Comparison of ENCODE assay signal across 24 mouse cellular contexts in genomic region chr10:23948026-23948425, GRCm38 (mm10). TPM values are rescaled to one million over a fixed set of nuclear protein-coding genes. Genes with fewer than 3 reads are reported as not detected.
DNase-seq lines count a peak whose midpoint lies in the region; ATAC-seq and TF ChIP-seq lines count a peak whose summit lies in the region.
"Had no signal": no experiment of that assay in that cellular context is flagged by ENCODE, and none has a peak within 500 bp of the region (broad histone marks: within the 10 kb centered on the region; RNA-seq: fewer than 3 reads in every experiment).

No protein-coding gene starts in this region.

- H3K9ac ChIP-seq in kidney, embryonic 16.5 days (replicated peaks; ENCODE audit: low read length) = no peak overlapping the region
- H3K9ac ChIP-seq in midbrain, embryonic 14.5 days (replicated peaks; ENCODE audit: low read length) = no peak overlapping the region
- H3K9ac ChIP-seq in midbrain, postnatal 0 days (replicated peaks; ENCODE audit: low read length, poor library complexity, severe bottlenecking) = no peak overlapping the region
- no peak overlapping the region for H3K9ac ChIP-seq in liver, embryonic 12.5 days
- H3K9ac ChIP-seq: lung, embryonic 15.5 days; neural tube, embryonic 12.5 days had no signal

- no peaks in the 10 kb centered on the region for H3K36me3 ChIP-seq in kidney, embryonic 16.5 days (ENCODE audit: insufficient read depth, low read length)
- H3K36me3 ChIP-seq in midbrain, embryonic 14.5 days (ENCODE audit: control insufficient read depth, insufficient read depth, low read length) = no peaks in the 10 kb centered on the region
- no peaks in the 10 kb centered on the region for H3K36me3 ChIP-seq in midbrain, postnatal 0 days (ENCODE audit: insufficient read depth, low read length)
- no peaks in the 10 kb centered on the region for H3K36me3 ChIP-seq in liver, embryonic 12.5 days
- H3K36me3 ChIP-seq: forebrain, embryonic 10.5 days; hindbrain, embryonic 10.5 days; lung, embryonic 15.5 days; neural tube, embryonic 12.5 days had no signal

- H3K4me3 ChIP-seq in kidney, embryonic 16.5 days (ENCODE audit: low read length) = no peak overlapping the region
- no peak overlapping the region for H3K4me3 ChIP-seq in midbrain, embryonic 14.5 days (replicated peaks; ENCODE audit: low read depth, low read length)
- H3K4me3 ChIP-seq in midbrain, postnatal 0 days (ENCODE audit: low read depth, low read length) = no peak overlapping the region
- no peak overlapping the region for H3K4me3 ChIP-seq in liver, embryonic 12.5 days
- H3K4me3 ChIP-seq: forebrain, embryonic 10.5 days; hindbrain, embryonic 10.5 days; left cerebral cortex, adult 2 months; lung, embryonic 15.5 days; neural tube, embryonic 12.5 days had no signal

- peak; percentile 40 to 66 for DNase-seq in cerebellum, postnatal 14 days
- DNase-seq in cerebellum, adult 11-12 months = no peak
- peak; percentile 24 for DNase-seq in kidney, postnatal 10 days
- peak; percentile 13 for DNase-seq in midbrain, embryonic 14.5 days
- DNase-seq in midbrain, postnatal 0 days (ENCODE audit: low spot score) = no peak
- DNase-seq in thymus, postnatal 14 days = no peak
- DNase-seq: adrenal gland, postnatal 36 days; kidney, adult 18-20 months; layer of hippocampus, adult 9-11 months; right cerebral cortex, postnatal 4 days; thymus, postnatal 25 days had no signal

- H3K4me1 ChIP-seq in kidney, embryonic 16.5 days (ENCODE audit: insufficient read depth, low read length) = 0 out of 2 replicates have a peak, but pooled peaks cover 2% of the 10 kb centered on the region
- no peaks in the 10 kb centered on the region for H3K4me1 ChIP-seq in midbrain, embryonic 14.5 days (ENCODE audit: control insufficient read depth, insufficient read depth, low read length)
- no peaks in the 10 kb centered on the region; the same call in 1 of the 2 replicates for H3K4me1 ChIP-seq in midbrain, postnatal 0 days (ENCODE audit: insufficient read depth, low read length)
- H3K4me1 ChIP-seq in liver, embryonic 12.5 days = no peaks in the 10 kb centered on the region
- H3K4me1 ChIP-seq: forebrain, embryonic 10.5 days; hindbrain, embryonic 10.5 days; lung, embryonic 15.5 days; neural tube, embryonic 12.5 days had no signal

- no peaks in the 10 kb centered on the region for H3K27me3 ChIP-seq in kidney, embryonic 16.5 days (ENCODE audit: insufficient read depth, low read length)
- no peaks in the 10 kb centered on the region for H3K27me3 ChIP-seq in midbrain, embryonic 14.5 days (ENCODE audit: control insufficient read depth, insufficient read depth, low read length)
- H3K27me3 ChIP-seq in midbrain, postnatal 0 days (ENCODE audit: insufficient read depth, low read length) = no peaks in the 10 kb centered on the region
- no peaks in the 10 kb centered on the region for H3K27me3 ChIP-seq in liver, embryonic 12.5 days (replicated peaks)
- H3K27me3 ChIP-seq: lung, embryonic 15.5 days; neural tube, embryonic 12.5 days had no signal

- H3K9me3 ChIP-seq in kidney, embryonic 16.5 days (ENCODE audit: low read length) = no peaks in the 10 kb centered on the region
- no peaks in the 10 kb centered on the region for H3K9me3 ChIP-seq in midbrain, embryonic 14.5 days (ENCODE audit: control insufficient read depth, low read length)
- H3K9me3 ChIP-seq in midbrain, postnatal 0 days (ENCODE audit: low read length) = no peaks in the 10 kb centered on the region
- no peaks in the 10 kb centered on the region for H3K9me3 ChIP-seq in liver, embryonic 12.5 days (replicated peaks)
- H3K9me3 ChIP-seq: forebrain, embryonic 10.5 days; hindbrain, embryonic 10.5 days; lung, embryonic 15.5 days; neural tube, embryonic 12.5 days had no signal

- ATAC-seq in kidney, embryonic 16.5 days (ENCODE audit: low FRiP score, low TSS enrichment) = no peak
- ATAC-seq in midbrain, embryonic 14.5 days (ENCODE audit: low FRiP score, low TSS enrichment) = no peak
- no peak for ATAC-seq in midbrain, postnatal 0 days (ENCODE audit: low FRiP score)
- no peak for ATAC-seq in liver, embryonic 12.5 days

- no peak overlapping the region for H3K4me2 ChIP-seq in kidney, embryonic 16.5 days (replicated peaks; ENCODE audit: low read depth, low read length)
- H3K4me2 ChIP-seq in midbrain, embryonic 14.5 days (ENCODE audit: low read length) = no peak overlapping the region
- H3K4me2 ChIP-seq in midbrain, postnatal 0 days (ENCODE audit: low read depth, low read length, poor library complexity, severe bottlenecking) = no peak overlapping the region
- H3K4me2 ChIP-seq in liver, embryonic 12.5 days = no peak overlapping the region
- H3K4me2 ChIP-seq: liver, embryonic 11.5 days; lung, embryonic 15.5 days; neural tube, embryonic 12.5 days had no signal

- H3K27ac ChIP-seq in kidney, embryonic 16.5 days (ENCODE audit: low read length) = no peak overlapping the region
- H3K27ac ChIP-seq in midbrain, embryonic 14.5 days (replicated peaks; ENCODE audit: low read depth, low read length) = no peak overlapping the region
- no peak overlapping the region for H3K27ac ChIP-seq in midbrain, postnatal 0 days (ENCODE audit: low read depth, low read length)
- H3K27ac ChIP-seq in liver, embryonic 12.5 days = no peak overlapping the region
- H3K27ac ChIP-seq: forebrain, embryonic 10.5 days; hindbrain, embryonic 10.5 days; left cerebral cortex, adult 2 months; lung, embryonic 15.5 days; neural tube, embryonic 12.5 days had no signal

- 63% methylated on average over 7 of the region's 7 CpGs for WGBS in kidney, embryonic 16.5 days
- WGBS in midbrain, embryonic 14.5 days = 62% methylated on average over 7 of the region's 7 CpGs
- 58% methylated on average over 7 of the region's 7 CpGs for WGBS in midbrain, postnatal 0 days
- 60% methylated on average over 7 of the region's 7 CpGs for WGBS in liver, embryonic 12.5 days (ENCODE audit: insufficient replicate concordance)

- no peak for TF ChIP-seq CTCF in midbrain, postnatal 0 days (IDR thresholded peaks at IDR 0.05)

RNA-seq across cellular contexts. Expression of gene Taar3, which starts 1.3 kb away (rescaled TPM):
- not detected in 2 replicates for polyA plus RNA-seq in kidney, embryonic 16.5 days (2015; fragmentation: Nextera tagmentation; extraction: Ambion mirVana)
- polyA plus RNA-seq in midbrain, embryonic 14.5 days (2014; fragmentation: Nextera tagmentation; extraction: Ambion mirVana) = not detected in 2 replicates
- total RNA-seq in midbrain, postnatal 0 days (2014; rRNA removed) = not detected in 2 replicates
- not detected in 2 replicates for polyA plus RNA-seq in midbrain, postnatal 0 days (2015; fragmentation: Nextera tagmentation; extraction: Ambion mirVana)
- not detected in 2 replicates for polyA plus RNA-seq in liver, embryonic 12.5 days (2016; fragmentation: Nextera tagmentation; extraction: Ambion mirVana)
- total RNA-seq: adrenal gland, postnatal 36 days; gastrocnemius, adult 8-10 months; granulocyte monocyte progenitor cell, adult 5-6 weeks; left cerebral cortex, adult 2 months had no signal
- polyA plus RNA-seq: forebrain, embryonic 10.5 days; frontal cortex, adult 2 months; heart, embryonic 16.5 days; hindbrain, embryonic 10.5 days; limb, embryonic 11.5 days; liver, embryonic 11.5 days; lung, embryonic 15.5 days; neural tube, embryonic 12.5 days had no signal

RNA-seq across cellular contexts. Expression of gene Taar2, which starts 9.7 kb away (rescaled TPM):
- polyA plus RNA-seq in kidney, embryonic 16.5 days (2015; fragmentation: Nextera tagmentation; extraction: Ambion mirVana) = not detected in 2 replicates
- polyA plus RNA-seq in midbrain, embryonic 14.5 days (2014; fragmentation: Nextera tagmentation; extraction: Ambion mirVana) = not detected in 2 replicates
- not detected in 2 replicates for total RNA-seq in midbrain, postnatal 0 days (2014; rRNA removed)
- not detected in 2 replicates for polyA plus RNA-seq in midbrain, postnatal 0 days (2015; fragmentation: Nextera tagmentation; extraction: Ambion mirVana)
- polyA plus RNA-seq in liver, embryonic 12.5 days (2016; fragmentation: Nextera tagmentation; extraction: Ambion mirVana) = not detected in 2 replicates
- total RNA-seq: adrenal gland, postnatal 36 days; gastrocnemius, adult 8-10 months; granulocyte monocyte progenitor cell, adult 5-6 weeks; left cerebral cortex, adult 2 months had no signal
- polyA plus RNA-seq: forebrain, embryonic 10.5 days; frontal cortex, adult 2 months; heart, embryonic 16.5 days; hindbrain, embryonic 10.5 days; limb, embryonic 11.5 days; liver, embryonic 11.5 days; lung, embryonic 15.5 days; neural tube, embryonic 12.5 days had no signal

RNA-seq across cellular contexts. Expression of gene Taar4, which starts 12.3 kb away (rescaled TPM):
- not detected in 2 replicates for polyA plus RNA-seq in kidney, embryonic 16.5 days (2015; fragmentation: Nextera tagmentation; extraction: Ambion mirVana)
- not detected in 2 replicates for polyA plus RNA-seq in midbrain, embryonic 14.5 days (2014; fragmentation: Nextera tagmentation; extraction: Ambion mirVana)
- not detected in 2 replicates for total RNA-seq in midbrain, postnatal 0 days (2014; rRNA removed)
- 0.15 TPM in 1 of 2 replicates, not detected in the other for polyA plus RNA-seq in midbrain, postnatal 0 days (2015; fragmentation: Nextera tagmentation; extraction: Ambion mirVana)
- polyA plus RNA-seq in liver, embryonic 12.5 days (2016; fragmentation: Nextera tagmentation; extraction: Ambion mirVana) = not detected in 2 replicates
- total RNA-seq: adrenal gland, postnatal 36 days; gastrocnemius, adult 8-10 months; granulocyte monocyte progenitor cell, adult 5-6 weeks; left cerebral cortex, adult 2 months had no signal
- polyA plus RNA-seq: forebrain, embryonic 10.5 days; frontal cortex, adult 2 months; heart, embryonic 16.5 days; hindbrain, embryonic 10.5 days; limb, embryonic 11.5 days; liver, embryonic 11.5 days; lung, embryonic 15.5 days; neural tube, embryonic 12.5 days had no signal

RNA-seq across cellular contexts. Expression of gene Taar5, which starts 22.5 kb away (rescaled TPM):
- polyA plus RNA-seq in kidney, embryonic 16.5 days (2015; fragmentation: Nextera tagmentation; extraction: Ambion mirVana) = 0.26 TPM in 1 of 2 replicates, not detected in the other
- polyA plus RNA-seq in midbrain, embryonic 14.5 days (2014; fragmentation: Nextera tagmentation; extraction: Ambion mirVana) = not detected in 2 replicates
- total RNA-seq in midbrain, postnatal 0 days (2014; rRNA removed) = not detected in 2 replicates
- polyA plus RNA-seq in midbrain, postnatal 0 days (2015; fragmentation: Nextera tagmentation; extraction: Ambion mirVana) = not detected in 2 replicates
- polyA plus RNA-seq in liver, embryonic 12.5 days (2016; fragmentation: Nextera tagmentation; extraction: Ambion mirVana) = not detected in 2 replicates
- total RNA-seq: adrenal gland, postnatal 36 days; gastrocnemius, adult 8-10 months; granulocyte monocyte progenitor cell, adult 5-6 weeks; left cerebral cortex, adult 2 months had no signal
- polyA plus RNA-seq: forebrain, embryonic 10.5 days; frontal cortex, adult 2 months; heart, embryonic 16.5 days; hindbrain, embryonic 10.5 days; limb, embryonic 11.5 days; liver, embryonic 11.5 days; lung, embryonic 15.5 days; neural tube, embryonic 12.5 days had no signal

RNA-seq across cellular contexts. Expression of gene Taar1, which starts 27.9 kb away (rescaled TPM):
- polyA plus RNA-seq in kidney, embryonic 16.5 days (2015; fragmentation: Nextera tagmentation; extraction: Ambion mirVana) = not detected in 2 replicates
- not detected in 2 replicates for polyA plus RNA-seq in midbrain, embryonic 14.5 days (2014; fragmentation: Nextera tagmentation; extraction: Ambion mirVana)
- total RNA-seq in midbrain, postnatal 0 days (2014; rRNA removed) = not detected in 2 replicates
- not detected in 2 replicates for polyA plus RNA-seq in midbrain, postnatal 0 days (2015; fragmentation: Nextera tagmentation; extraction: Ambion mirVana)
- polyA plus RNA-seq in liver, embryonic 12.5 days (2016; fragmentation: Nextera tagmentation; extraction: Ambion mirVana) = not detected in 2 replicates
- total RNA-seq: adrenal gland, postnatal 36 days; gastrocnemius, adult 8-10 months; granulocyte monocyte progenitor cell, adult 5-6 weeks; left cerebral cortex, adult 2 months had no signal
- polyA plus RNA-seq: forebrain, embryonic 10.5 days; frontal cortex, adult 2 months; heart, embryonic 16.5 days; hindbrain, embryonic 10.5 days; limb, embryonic 11.5 days; liver, embryonic 11.5 days; lung, embryonic 15.5 days; neural tube, embryonic 12.5 days had no signal

Comparison
In these comparisons a context has a peak if more than half of its experiments do, and no peak if none do; other contexts are left out.
1. DNase-seq: peak in cerebellum, postnatal 14 days (2 of 2), kidney, postnatal 10 days (single experiment) and midbrain, embryonic 14.5 days (single experiment); none in cerebellum, adult 11-12 months (single experiment), midbrain, postnatal 0 days (single experiment) and thymus, postnatal 14 days (single experiment).